Comparison of ENCODE assay signal across 4 mouse cellular contexts in genomic region chr1:7535191-7535590, GRCm38 (mm10).
"Had no signal": no experiment of that assay in that cellular context is flagged by ENCODE, and none has a peak within 500 bp of the region (broad histone marks: within the 10 kb centered on the region; RNA-seq: fewer than 3 reads in every experiment).

No protein-coding gene starts in this region.

- DNase-seq: kidney, adult 2 months; kidney, postnatal 25 days; lung, adult 18-20 months; thymus, postnatal 36 days had no signal
